Mouse (Mus musculus): ENCODE measurements around the gene Robo2. TPM values are rescaled to one million over a fixed set of nuclear protein-coding genes. Genes with fewer than 3 reads are reported as not detected.

Robo2 gene
- total RNA-seq, 2 experiments from 2014 or later = 142 to 146 TPM

- no peak for DNase-seq (ENCODE audit: low spot score in 2 of 2)
These were observed 72.5 kb downstream of the Robo2 start for GRCm38 (mm10) chr16:74338969-74339630.

- no peak for DNase-seq (ENCODE audit: low spot score in 2 of 2)
These were observed 89.8 kb downstream of the Robo2 start for GRCm38 (mm10) chr16:74321666-74322371.

- no peak for DNase-seq (ENCODE audit: low spot score in 2 of 2)
These were observed 95.5 kb downstream of the Robo2 start for GRCm38 (mm10) chr16:74316150-74316549.

DNA sequence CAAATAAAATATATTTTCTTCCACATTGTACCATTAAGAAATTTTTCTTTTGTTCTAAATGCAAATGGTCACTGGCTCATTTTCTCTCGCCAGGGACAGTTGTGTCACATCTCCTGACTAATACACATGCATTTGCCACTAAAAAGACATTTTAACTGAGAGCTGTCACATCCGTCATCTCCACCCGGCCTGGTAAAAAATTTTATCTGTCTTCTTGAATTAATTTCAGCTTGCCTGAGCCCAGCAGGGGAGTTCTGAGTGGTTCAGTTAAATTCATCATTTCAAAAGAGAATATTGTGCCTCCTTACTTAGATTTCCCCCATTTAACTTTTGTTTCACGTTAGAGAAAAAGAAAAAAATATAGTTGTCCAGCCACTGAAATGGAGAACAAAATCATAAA lies 98.4 kb downstream of the Robo2 start:
- no peak for DNase-seq (ENCODE audit: low spot score in 2 of 2)

- DNase-seq (ENCODE audit: low spot score in 2 of 2) = no peak
These were observed 104.1 kb downstream of the Robo2 start for GRCm38 (mm10) chr16:74307543-74307887.

DNA sequence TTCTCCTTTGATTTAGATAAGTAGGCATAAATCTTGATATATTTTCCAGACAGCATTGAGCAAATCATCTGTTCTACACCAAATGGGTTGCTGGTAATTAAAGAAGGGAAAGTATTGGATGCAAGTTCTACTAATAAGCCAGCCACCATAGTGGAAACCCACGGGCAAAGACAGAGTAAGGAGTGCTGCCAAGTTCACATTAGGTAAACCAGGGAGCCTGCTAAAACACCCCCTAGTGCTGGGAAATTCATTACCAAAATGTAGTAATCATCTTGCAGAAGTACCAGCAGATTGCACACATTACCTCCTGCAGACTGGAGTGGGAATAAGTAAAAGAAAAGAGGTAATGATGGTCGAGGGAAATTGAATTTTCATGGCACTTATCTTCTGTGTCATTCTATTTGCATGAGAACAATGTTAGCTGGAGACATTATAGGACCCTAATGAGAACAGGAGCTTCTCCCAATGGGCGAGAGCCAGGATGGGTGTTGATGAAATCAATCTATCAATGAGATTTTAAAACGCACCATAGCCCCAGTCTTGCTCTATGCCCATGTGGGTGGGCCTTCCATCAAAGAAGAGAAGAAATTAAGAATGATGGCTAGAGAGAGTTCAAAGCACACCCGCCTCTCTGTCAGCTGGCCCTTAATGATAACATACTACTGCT lies 104.6 kb downstream of the Robo2 start:
- no peak for DNase-seq (ENCODE audit: low spot score in 2 of 2)

DNA sequence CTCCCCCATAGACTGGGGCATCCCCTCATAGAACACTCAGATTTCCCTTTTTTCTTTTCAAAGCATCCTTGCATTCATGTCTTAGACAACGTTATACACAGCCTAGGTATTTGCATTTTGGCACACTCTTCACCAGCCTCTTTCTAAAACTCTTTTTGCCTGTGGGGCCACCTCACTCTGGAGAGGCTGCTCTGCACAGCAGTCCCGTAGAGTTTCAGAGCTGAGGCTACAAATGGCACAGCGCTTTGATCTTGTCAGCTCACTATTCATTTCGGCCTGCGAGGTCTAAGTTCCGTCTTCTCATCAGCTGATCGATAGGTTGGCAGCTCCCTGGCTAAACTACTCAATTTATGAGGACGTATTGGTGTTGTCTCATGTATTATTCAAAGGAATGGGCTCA lies 123.7 kb downstream of the Robo2 start:
- no peak for DNase-seq (ENCODE audit: low spot score in 2 of 2)

- no peak for DNase-seq (ENCODE audit: low spot score in 2 of 2)
These were observed 129.1 kb downstream of the Robo2 start for GRCm38 (mm10) chr16:74282549-74282948.

- no peak for DNase-seq (ENCODE audit: low spot score in 2 of 2)
These were observed 134.6 kb downstream of the Robo2 start for GRCm38 (mm10) chr16:74276855-74277573.

- DNase-seq (ENCODE audit: low spot score in 2 of 2) = no peak
These were observed 137.0 kb downstream of the Robo2 start for GRCm38 (mm10) chr16:74274596-74274995.

GRCm38 (mm10) chr16:74272993-74273392 lies 138.6 kb downstream of the Robo2 start:
- DNase-seq (ENCODE audit: low spot score in 2 of 2) = no peak

- DNase-seq (ENCODE audit: low spot score in 2 of 2) = no peak
These were observed 153.4 kb downstream of the Robo2 start for GRCm38 (mm10) chr16:74258241-74258640.

GRCm38 (mm10) chr16:74244452-74244851 lies 167.2 kb downstream of the Robo2 start:
- DNase-seq (ENCODE audit: low spot score in 2 of 2) = no peak

GRCm38 (mm10) chr16:74241534-74241933 lies 170.1 kb downstream of the Robo2 start:
- DNase-seq (ENCODE audit: low spot score in 2 of 2) = no peak

DNA sequence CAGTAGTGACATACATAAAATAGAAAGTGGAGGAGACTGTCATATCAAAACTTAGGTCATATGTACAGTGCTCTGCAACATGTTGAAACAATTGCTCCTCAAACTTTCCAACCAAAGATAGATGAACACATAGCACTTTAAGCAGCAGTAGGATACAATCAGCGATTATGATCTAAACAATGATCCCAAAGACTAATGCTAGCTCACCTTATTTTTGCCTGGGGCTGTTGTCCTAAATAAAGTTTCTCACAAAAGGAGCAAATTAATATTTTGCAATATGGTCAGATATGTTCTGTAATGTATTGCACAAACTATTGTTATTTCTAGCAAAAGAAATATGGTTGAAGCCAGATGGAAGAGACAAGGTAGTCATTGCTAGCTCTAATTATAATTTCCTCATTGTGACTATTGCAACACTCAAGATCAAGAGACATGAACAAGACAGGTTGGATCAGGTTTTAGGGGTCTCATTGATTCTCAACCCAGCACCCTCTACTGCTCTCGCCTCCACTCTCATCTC lies 174.2 kb downstream of the Robo2 start:
- DNase-seq (ENCODE audit: low spot score in 2 of 2) = no peak

DNA sequence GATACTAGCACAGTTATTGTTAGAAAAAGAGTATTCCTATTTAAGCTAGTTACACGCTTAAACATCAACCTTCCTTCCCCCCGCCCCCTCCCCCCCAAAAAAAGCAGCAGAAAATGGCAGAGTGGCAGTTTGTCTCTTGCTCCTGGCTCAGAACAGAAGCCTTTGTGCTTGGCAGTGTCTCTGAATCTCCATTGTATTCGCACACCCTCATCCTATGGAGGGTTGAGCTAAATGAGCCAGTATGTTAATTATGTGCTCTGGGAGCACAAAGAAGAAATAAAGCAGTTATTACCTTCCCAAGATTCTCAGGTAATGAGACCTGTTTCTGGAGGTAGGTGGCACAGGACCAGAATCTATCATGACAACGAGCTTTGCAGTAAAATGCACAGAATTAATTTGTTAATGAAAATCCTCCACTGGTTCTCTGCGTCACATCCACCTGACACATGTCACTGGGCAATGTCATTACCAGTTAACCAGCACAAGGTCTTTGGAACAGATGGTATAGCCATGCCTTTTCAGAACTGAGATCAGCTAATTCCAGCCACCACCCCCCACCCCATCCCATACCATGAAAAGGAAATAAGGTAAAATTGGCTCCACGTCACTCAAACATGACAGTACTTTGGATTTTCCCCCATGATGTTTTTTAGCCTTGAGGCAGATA lies 177.1 kb downstream of the Robo2 start:
- no peak for DNase-seq (ENCODE audit: low spot score in 2 of 2)

DNA sequence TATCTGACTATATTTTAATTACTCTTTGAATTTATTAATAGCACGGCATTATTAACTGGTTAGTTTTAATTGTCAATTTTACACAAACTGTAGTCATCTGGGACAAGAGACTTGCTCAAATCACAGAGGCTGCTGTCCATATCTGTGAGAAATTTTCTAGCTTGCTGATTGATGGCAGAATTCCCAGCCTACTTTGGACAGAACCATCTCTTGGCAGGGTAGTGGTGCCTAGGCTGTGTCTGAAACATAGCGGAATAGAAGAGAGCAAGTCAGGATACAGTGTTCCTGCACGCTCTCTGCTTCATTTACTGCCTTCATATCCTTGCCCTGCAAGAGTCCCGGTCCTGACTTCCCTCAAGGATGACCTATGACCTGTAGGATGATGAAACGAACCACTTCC lies 178.0 kb downstream of the Robo2 start:
- peak in 1 of 2 experiments; percentile 19 for DNase-seq (ENCODE audit: low spot score in 2 of 2)

DNA sequence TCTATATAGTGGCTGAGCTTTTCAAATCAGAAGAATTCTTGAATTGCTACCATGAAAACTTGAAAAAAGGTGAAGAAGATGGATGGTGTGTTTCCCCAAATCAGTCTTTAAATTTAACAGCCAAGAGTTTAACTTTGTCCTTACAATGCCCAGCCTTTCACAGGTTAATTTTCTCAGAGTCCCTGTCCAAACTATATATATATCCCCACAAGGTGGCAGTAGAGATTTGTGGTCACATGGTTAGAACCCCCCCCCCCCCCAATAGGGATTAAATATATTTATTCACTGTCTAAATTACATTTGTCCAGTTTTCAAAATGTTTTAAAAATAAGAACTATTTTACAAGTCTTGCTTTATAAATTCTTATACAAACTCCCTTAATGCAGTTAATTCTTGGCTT lies 184.3 kb downstream of the Robo2 start:
- no peak for DNase-seq (ENCODE audit: low spot score in 2 of 2)

- no peak for DNase-seq (ENCODE audit: low spot score in 2 of 2)
These were observed 186.0 kb downstream of the Robo2 start for GRCm38 (mm10) chr16:74225423-74226272.

- no peak for DNase-seq (ENCODE audit: low spot score in 2 of 2)
These were observed 189.1 kb downstream of the Robo2 start for GRCm38 (mm10) chr16:74222501-74222900.
